Mouse (Mus musculus) cerebellum, postnatal 36 days (tissue): ENCODE data around the gene Cx3cr1.
A peak's percentile ranks its signal among the peaks of the same experiment; 100 is the strongest.

Source experiments
- DNase-seq, 2 experiments: peaks; one replicate each; pipeline ENCODE4 v3.0.0; 2021 to 2022; ENCODE audit warnings: mixed read lengths in 2 of 2

Gene Cx3cr1

DNA sequence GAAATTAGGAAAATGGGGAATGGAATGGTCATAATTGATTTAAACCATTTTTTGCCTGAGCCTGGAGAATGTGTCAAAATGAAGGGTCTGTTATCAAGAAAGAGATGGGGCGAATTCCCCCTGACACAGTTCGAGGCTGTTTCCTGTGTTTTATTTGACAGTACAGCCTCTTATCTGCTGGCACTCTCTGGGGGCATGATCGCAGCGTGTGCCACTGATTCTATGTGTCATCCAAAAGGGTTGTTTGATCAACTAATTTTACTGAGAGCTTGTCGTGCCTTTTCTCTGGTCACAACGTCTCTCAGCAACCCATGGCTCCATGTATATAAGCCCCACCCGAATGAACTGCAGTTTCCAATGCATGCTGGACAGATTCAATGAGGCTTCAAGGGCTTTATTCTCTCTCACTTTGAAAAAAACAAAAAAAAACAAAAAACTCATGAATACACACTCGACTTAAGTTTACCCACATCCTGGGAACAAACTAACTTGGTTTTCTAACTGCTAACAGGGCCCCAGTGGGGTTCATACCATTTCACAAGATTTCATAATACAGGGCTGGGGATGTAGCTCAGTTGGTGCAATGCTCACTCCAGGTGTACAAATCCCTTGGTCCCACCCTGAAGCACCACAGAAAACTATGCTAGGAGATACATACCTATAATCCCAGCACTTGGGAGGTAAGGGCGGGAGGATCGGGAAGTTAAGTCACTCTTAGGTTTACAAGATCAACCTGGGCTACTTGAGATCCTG is 76.4 kb downstream of the Cx3cr1 start:
- DNase-seq: no peak

DNA sequence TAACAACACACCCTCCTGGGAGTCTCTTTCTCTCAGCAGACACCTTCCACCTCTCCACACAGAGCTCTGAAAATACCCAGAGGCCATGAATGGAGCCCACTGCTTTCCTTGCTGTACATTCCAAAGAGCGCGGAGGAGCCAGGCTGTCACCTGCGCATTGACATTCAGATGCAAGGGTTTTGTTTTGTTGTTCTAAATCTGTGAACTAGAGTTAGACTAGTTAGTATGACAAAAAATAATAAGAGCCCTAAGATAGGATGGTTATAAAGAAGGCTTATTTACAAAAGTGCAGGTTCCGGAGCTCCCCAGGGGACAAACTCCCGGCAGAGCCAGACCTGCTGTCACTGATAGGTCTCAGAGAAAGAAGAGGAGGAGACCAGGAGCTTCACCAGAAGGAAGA is 78.4 kb downstream of the Cx3cr1 start:
- DNase-seq: no peak

DNA sequence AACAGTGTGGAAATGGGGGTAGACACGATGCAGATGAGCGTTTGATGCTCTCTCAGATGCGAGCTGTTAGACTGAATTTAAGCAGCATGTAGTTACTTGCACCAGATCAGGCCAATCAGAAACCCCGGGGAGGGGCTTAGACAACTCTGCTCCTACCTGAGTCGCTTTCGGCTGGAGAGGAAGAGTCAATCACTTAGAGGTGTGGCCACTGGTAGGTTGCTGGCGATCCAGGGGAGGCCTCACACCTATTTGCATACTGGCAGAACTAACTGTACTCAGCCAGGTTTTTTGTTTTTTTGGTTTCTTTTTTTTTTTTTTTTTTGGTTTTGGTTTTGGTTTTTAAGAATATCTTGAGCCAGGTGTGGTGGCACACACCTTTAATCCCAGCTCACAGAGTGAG is 81.4 kb downstream of the Cx3cr1 start:
- DNase-seq: no peak

DNA sequence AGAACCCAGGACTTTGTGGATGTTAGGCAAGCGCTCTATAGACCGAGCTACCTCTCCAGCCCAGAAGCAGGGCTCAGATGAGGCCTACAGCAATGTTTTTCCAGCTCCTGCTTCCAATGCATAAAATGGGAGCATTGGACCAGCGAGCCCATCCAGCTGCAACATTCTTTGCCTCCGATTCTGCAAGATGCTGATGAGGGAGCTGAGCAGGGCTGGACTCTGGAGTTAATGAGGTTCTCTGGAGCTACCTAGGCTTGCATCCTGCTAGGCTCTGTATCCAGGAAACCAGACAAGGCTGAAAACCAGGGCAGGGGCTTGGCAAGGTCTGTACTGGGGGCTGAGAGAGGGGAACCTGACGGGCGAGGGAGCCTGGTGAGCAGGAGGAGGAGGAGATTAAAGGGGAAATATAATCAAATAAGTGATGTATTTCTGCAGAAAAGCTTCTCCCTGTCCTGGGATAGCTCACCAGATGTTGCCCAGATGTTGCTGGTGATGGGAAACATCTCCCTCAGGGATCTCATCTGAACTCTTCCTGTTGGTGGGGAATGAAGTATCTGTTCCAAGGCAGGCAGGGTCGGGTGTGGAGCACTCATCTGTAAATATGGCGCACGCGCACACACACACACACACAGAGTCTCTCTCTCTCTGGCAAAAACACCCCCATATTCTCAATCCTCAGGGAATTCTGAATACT is 83.7 kb downstream of the Cx3cr1 start:
- no peak for DNase-seq

DNA sequence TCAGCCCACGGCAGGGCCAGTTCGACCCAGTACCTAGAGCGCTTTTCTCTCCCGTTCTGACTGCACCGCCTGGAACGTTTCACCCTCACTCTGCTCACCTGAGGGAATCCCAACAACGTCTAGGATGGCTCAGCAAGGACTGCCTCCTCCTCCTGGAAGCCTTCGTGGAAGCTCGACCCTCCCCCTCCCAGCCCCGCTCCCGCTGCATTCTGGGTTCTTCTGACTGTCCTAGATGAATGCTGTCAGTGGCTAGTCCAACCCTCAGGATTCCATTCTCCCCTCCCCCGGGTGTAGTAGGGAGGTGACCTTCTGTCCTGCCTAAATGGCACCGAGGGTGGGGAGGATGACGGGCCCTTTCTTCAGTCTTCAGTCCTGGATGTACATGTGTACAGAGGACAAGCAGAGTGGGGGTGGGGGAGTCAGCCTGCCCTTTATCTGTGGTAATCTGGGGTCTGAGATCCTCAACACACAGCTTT is 85.1 kb downstream of the Cx3cr1 start, which contains the start of gene Csrnp1:
Csrnp1 (minus strand) TSS at position 123 of the 476 bp plus-strand sequence.
- peak in 1 of 2 experiments; percentile 26 for DNase-seq

DNA sequence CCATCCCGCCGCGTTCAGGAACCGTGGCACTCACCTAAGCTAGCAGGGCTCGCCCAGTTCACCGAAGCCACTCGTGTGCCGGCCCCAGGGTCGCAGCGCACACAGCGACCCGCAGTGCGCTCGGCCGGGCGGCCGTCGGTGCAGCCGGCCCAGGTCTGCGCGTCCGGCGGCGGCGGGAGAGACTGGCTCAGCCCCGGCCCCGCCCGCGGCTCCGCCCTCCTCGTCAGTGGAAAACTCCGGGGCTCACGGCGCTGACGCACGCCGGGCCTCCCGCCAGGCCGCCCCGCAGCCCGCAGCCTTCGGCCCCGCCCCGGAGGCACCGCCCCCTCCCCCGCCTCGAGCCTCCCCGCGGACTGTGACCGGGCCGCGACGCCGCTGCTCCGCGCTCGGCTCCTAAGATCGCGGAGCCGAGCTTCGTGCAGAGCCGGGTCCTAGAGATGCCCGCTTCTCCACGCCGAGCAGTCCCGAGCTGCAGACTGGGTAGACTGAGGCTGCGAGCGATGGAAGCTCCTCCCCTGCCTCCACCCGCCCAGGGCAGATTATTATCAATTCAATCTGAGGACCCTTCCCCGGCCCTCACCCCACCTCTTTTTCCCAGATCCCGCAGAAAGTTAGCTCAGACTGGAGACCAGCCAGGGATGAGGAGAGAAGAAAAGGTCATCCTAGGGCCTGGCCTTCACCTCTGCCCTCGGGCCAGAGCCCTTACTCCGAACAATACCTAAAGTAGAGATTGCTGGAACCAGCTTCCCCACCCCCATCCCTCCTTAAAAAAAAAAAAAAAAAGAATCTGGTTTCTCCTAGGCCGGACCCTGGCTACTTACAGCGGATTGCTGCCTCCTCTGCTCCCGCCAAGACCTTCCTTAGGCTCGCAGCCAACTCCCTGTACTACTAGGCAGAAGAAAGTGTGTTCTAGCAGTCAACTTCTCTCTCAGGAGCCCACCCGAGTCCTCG is 85.8 kb downstream of the Cx3cr1 start:
- peak; percentile 76 to 86 for DNase-seq

DNA sequence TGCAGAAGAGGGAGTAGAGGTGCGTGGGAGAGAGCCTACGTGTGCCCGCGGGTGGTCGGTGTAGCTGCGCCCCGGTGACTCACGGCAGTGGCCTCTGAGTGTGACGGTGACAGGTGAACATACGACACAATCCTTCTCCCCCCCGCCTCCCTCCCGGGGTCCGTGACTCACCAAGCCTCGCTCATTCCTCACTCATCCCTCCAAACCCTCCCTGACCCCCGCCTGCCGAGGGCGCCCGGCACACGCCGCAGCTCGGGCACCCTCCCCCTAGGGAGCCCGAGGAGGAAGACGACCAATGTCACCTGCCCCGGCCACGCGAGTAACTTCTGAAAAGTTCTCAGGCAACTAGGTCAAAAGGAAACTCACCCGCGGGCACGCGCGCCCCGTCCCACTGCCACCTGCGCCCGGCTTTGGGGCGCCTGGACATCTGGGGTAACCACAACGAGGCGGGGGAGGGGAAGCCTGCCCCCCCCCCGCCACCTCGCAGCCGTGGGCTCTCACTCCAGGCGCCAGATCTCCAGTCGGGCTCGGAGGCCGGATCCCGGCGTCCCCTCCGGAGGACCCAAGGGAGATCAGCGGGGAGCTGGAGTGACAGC is 86.6 kb downstream of the Cx3cr1 start:
- peak; percentile 29 to 34 for DNase-seq

DNA sequence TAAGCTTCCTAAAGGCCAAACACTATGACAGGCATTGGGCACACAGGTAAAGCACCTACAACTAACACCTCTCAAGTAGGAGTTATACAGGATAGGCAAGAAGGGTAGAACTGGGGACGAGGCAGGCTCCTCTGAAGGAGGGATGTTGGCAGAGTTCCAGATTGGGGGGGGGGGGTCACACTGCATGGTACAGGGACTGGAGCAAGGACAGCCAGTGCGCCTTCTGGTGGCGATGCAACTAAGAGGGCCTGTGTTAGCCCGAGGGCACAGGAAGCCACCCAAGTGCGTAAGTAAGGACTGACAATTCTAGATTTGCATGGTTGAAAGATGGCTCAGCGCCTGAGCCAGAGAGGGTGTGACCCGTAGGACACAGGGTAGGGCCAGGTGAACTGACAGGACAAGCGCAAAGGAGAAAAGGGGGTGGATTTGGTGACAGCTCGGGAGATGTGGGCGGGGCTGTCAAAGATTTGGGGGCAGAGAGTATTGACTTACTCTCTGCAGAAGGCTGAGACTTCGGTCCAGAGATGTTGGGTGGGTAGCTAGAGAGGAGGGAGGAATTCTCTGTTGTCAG is 87.4 kb downstream of the Cx3cr1 start:
- DNase-seq: peak; percentile 47 to 56

DNA sequence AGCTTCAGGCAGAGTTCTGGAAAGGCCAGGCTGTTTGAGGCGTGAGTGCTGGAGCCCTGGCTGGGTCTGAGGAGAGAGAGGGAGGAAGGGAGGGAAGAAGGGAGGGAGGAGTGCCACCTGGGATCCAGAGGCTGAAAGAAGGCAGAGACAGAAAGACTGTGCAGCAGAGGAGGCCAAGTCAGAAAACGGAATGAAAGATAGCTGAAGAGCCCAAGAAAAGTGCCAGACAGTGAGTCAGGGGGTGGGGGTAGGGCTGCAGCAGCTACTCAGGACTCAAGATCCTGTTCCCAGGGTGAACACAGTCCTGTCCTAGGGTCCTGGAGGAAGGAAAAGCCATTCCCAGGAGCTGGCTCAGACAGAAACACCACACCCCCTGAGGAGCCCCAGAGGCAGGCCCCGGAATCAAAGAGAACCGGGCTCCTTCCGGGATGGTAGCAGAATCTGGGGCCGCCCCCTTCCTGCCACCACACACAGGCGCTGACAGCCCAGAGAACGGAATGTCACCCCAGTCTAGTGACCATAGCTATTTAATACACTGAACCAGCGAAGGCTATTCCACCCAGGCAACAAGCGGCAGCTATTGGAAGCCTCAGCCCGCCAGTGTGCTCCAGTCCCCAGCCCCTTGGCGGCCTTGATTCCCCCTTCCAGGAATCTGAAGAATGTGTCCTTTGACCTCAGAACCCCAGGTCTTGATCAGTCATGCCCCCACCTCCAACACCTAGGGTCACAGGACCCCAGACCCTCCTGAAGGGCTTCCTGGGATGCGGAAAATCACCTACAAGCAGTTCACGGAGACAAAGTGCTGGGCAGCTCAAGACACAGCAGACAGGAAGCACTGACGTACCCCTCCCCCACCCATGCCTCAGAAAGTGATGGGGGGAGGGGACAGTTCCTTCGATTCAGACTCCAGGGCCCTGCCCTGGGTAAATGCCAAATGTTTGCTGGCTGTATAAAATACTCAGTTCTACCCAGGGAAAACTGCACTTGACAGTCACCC is 88.2 kb downstream of the Cx3cr1 start:
- DNase-seq: peak in 1 of 2 experiments; percentile 19

DNA sequence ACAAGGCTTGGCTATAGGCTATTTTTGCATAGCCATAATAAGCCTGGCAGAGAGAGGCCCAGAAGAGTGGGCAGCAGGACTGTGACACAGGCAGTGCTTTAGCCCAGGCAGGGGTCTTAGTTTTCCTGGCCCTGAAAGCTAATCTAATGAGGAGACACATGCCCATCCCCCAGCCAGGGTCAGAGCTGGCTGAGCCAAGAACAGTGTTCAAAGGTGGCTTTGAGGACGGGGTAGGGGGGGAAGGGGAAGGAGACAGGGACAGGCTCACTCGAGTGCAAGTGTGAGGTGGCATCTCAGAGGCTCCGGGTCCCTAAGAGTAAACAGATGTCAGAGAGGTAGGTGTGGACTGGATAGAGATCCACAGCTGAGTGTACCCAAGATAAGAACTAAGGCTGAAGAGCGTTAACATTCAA is 88.9 kb downstream of the Cx3cr1 start:
- no peak for DNase-seq

DNA sequence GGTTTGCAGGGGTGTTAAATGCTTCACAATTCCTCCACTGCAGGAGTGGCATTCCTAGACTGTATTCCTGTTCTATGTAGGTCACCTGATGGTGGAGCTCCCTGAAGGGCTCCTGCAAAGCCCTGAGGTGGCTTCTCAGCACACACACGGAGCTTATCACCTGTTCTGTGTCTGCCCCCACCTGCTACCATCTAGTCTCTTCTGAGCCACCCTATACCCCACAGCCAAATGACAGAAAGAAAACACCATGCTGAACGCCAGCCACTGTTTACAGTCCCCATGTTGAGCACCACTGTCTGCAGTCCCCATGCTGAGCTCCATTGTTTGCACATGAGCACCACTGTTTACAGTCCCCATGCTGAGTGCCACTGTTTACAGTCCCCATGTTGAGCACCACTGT is 89.9 kb downstream of the Cx3cr1 start:
- DNase-seq: peak in 1 of 2 experiments; percentile 30

DNA sequence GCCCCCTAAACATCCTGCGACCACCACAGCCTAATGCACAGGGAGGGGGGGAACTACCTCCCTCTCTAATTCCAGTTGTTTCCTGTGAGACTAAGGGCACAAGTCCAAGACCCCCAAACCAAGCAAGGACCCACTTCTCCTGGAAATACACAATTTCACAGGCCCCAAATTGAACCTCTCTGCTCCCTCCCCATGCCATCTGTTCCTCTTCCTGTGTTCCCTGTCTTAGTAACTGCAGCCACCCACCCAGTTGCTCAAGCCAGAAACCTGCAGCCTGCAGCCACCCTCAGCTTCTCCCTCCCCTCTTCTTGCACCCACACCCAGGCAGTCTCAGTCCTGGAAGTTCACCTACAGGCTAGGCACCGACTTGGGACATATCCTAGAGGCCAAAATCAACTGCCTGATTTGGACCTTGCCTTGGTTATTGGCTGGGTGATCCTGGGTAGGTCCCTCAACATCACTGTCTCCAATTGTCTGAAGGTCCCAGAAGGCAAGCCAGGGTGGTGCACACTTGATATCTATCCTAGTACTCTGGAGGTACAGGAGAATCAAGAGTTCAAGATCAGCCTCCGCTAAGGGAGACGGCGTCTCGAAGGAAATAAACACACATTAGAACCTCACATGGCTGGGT is 90.8 kb downstream of the Cx3cr1 start:
- DNase-seq: peak in 1 of 2 experiments; percentile 40

DNA sequence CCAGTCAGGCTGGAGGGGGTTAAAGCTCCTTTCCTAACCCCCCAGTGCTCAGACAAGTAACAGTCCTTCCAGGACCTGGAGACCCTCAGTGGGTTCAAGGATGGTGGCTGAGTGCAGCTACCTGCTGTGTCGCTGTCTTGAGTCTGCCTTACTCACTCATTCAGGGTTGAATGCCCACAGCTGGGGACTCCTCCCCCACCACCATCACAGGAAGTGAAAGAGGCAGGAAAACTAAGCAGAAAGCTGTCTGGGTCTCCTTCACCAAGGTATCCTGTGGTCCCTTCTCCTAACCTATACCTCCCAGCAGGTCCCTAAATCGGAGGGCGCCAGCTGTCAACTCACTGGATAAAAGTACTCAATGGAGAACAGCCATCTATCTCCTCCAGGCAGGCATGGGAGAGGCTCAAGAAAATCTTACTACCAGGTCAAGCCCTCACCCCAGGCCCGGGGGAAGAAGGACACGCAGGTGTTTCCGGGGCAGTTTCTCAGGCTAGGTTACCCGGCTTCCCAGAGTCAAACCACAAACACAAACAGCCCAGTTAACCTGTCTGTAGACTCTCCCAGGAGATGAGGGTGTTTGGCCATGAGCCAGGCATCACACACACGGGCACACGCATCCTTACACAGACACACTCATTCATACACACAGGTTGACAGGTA is 91.4 kb downstream of the Cx3cr1 start:
- DNase-seq: peak in 1 of 2 experiments; percentile 36

DNA sequence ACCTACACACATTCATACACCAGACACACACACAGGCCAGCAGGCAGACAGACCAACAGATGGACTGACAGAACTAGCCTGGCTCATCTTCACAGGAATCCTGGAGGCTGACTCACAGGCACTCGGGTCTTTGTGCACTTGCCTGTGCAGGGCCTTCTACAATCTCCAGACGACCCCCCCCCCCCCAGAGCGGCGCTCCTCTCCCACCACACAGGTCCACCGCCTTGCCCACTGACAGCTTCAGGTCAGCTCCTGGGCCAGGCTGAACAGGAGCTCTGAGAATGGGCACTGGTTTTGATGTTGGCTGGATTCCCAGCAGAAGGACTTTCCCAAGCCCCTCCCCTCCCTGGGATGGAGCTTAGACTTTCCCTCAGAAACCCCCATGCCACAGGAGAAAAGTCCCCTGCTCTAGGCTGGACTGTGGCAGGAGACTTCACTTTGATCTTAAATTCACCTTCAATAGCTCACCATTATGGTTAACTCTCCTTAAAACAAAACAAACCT is 92.1 kb downstream of the Cx3cr1 start:
- peak in 1 of 2 experiments; percentile 16 for DNase-seq

DNA sequence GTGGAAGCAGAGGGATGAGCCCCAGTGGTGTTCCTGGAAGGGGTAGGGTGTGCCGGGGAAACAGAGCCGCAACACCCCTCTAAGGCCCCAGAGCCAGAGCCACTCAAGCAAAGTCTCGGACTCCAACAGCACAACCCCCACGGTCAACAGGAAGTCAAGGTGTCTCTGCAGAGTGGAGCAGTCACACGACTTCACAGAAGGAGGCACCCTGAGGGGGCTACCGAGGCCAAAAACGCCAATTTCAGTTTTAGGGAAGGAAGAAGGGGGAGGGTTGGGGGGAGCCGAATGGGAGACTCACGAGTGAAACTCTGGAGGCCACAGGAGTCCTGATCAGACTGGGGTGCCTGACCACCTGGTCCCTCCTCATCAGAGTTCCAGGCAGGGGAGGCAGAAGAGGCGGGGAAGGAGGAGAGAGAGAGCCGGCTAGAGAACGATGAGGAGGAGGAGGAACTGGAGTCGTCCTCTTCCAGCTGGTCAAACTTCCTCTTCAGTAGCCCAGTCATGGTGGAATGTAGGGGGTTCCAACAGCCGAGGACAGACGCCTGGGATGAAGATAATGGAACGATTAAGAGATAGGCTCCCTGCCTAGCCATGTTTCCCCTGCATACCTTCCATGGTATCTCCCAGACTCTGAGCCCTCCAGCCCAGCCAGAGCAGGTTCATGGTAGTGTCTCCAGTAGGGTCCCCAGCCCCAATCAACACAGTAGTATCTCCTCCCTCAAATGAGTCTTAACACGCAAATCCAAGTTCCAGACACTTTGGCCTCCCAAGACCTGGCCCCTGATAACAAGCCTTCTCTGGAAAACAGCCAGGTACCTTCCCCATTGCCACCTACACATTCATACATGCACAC is 92.7 kb downstream of the Cx3cr1 start:
- DNase-seq: no peak

DNA sequence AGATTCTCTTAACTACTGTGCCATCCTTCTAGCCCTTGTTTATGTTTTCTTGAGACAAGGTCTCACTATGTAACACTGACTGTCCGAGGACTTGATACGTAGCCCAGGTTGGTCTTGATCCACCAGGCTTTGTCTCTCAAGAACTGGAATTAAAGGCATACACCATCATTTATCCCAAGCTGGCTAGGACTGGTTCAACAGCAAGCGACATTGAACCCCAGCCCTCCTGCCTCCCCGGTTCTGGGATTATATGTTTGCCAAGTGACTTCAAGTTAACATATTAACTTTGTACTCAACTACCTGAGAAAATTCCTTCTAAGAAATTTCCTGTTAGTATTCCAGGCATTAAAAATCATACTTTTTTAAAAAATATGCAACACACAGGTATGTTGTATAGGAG is 94.4 kb downstream of the Cx3cr1 start:
- DNase-seq: no peak

DNA sequence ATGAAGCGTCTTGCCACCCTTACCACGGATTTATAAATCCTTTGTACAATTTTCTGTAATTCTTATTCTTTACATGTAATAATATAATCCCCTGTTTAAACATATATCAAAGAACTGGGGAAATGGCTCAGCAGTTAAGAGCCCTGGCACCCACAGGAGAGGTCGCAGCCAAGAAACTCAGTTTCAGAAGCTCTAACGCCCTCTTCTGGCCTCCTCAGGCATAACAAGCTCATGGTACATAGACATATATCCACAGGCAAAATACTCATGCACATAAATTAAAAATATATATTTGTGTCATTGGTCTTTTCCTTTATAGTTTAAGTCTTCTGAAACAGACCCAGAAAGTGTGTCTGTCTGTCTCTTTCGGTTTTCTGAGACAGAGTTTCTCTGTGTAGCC is 95.1 kb downstream of the Cx3cr1 start:
- no peak for DNase-seq

DNA sequence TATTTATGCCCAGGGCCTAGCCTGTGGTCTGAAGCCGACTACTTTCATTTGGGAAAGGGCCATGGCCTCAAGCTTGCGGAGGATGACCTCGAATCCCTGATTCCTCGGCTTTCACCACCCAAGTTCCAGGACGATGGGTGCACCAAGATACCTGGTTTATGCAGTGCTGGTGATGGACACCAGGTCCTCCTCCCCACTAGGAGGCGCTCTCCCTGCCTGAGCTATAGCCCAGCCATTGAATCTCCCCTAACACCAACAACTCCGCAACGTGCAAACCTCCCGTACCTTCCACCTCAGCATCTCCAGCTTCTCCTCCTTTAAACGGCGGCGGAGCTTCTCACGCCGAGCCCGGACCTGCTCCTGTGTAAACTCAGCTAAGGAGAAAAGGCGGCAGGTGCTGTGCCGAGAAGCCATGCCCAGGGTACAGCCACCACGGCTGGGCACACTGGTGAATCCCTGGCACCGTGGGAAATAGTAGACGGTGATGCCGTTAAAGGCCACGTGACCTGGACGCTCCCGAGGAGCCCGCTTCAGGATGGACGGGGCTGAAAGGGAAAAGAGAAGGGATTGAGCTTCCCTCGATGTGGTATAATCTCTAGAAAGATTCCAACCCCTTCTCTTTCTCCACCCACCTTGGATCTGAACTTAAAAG is 95.7 kb downstream of the Cx3cr1 start:
- DNase-seq: peak in 1 of 2 experiments; percentile 39
